Mouse (Mus musculus) thymus, postnatal 4 days (tissue): ENCODE results near the gene Stx1b.

Experiments
- DNase-seq: peaks from one replicate; pipeline ENCODE4 v3.0.0; 2021

Stx1b gene

GRCm38 (mm10) chr7:127815954-127816821 is 8.2 kb downstream of the Stx1b start:
- peak; percentile 77 for DNase-seq

GRCm38 (mm10) chr7:127815116-127815665 is 9.2 kb downstream of the Stx1b start:
- DNase-seq, result no peak

- no peak for DNase-seq
Measured at GRCm38 (mm10) chr7:127814241-127814921, 10.0 kb downstream of the Stx1b start.

- DNase-seq, result no peak
Measured at GRCm38 (mm10) chr7:127813821-127814220, 10.5 kb downstream of the Stx1b start.

- DNase-seq, result no peak
Measured at GRCm38 (mm10) chr7:127812292-127812691, 12.1 kb downstream of the Stx1b start.

- DNase-seq, result no peak
Measured at GRCm38 (mm10) chr7:127811240-127811639, 13.1 kb downstream of the Stx1b start.

GRCm38 (mm10) chr7:127810650-127811049 is 13.7 kb downstream of the Stx1b start:
- no peak for DNase-seq

- DNase-seq, result no peak
Measured at GRCm38 (mm10) chr7:127809846-127810245, 14.5 kb downstream of the Stx1b start.

GRCm38 (mm10) chr7:127808821-127809220 is 15.5 kb downstream of the Stx1b start:
- no peak for DNase-seq

GRCm38 (mm10) chr7:127802313-127802712 is 22.0 kb downstream of the Stx1b start:
- DNase-seq, result no peak

- no peak for DNase-seq
Measured at GRCm38 (mm10) chr7:127801010-127801621, 23.2 kb downstream of the Stx1b start.

- DNase-seq, result peak; percentile 88
Measured at GRCm38 (mm10) chr7:127800435-127801009, 23.8 kb downstream of the Stx1b start, which contains the start of gene Hsd3b7. Gene Hsd3b7, plus strand, starts transcription at chr7:127800604.

GRCm38 (mm10) chr7:127799738-127800137 is 24.6 kb downstream of the Stx1b start:
- no peak for DNase-seq

GRCm38 (mm10) chr7:127799211-127799610 is 25.1 kb downstream of the Stx1b start:
- no peak for DNase-seq

- DNase-seq, result no peak
Measured at GRCm38 (mm10) chr7:127798591-127798990, 25.8 kb downstream of the Stx1b start.

GRCm38 (mm10) chr7:127797076-127797845 is 27.1 kb downstream of the Stx1b start:
- no peak for DNase-seq

GRCm38 (mm10) chr7:127785308-127785707 is 39.0 kb downstream of the Stx1b start, which contains the start of gene Gm49388:
Gene Gm49388, plus strand, starts transcription at chr7:127785608.
- DNase-seq, result no peak

- DNase-seq, result no peak
Measured at GRCm38 (mm10) chr7:127778350-127778749, 46.0 kb downstream of the Stx1b start.

- DNase-seq, result peak; percentile 74
Measured at GRCm38 (mm10) chr7:127777474-127778266, 46.7 kb downstream of the Stx1b start.

- DNase-seq, result peak; percentile 97
Measured at GRCm38 (mm10) chr7:127776878-127777473, 47.4 kb downstream of the Stx1b start.

- DNase-seq, result peak; percentile 96
Measured at GRCm38 (mm10) chr7:127776426-127776825, 47.9 kb downstream of the Stx1b start, which contains the start of gene Setd1a. Gene Setd1a, plus strand, starts transcription at chr7:127776670.
